Mouse (Mus musculus) midbrain, embryonic 13.5 days (tissue): ENCODE data around the gene Ppp1ca. TPM values are rescaled to one million over a fixed set of nuclear protein-coding genes. Genes with fewer than 3 reads are reported as not detected.

Experiments used
- ATAC-seq: fragments of 200-750 bp; cut with Nextera tagmentation; 2 replicates; pipeline ENCODE4 v1.8.0; 2017; ENCODE audit warnings: mild to moderate bottlenecking, moderate TSS enrichment, moderate library complexity
- H3K27ac ChIP-seq: fragments of 300-500 bp; sonication (generic); 2 replicates; pipeline ENCODE4 v1.5.1; 2015; ENCODE audit warnings: inconsistent platforms, mild to moderate bottlenecking, moderate library complexity
- H3K27me3 ChIP-seq: fragments of 300-500 bp; sonication (generic); 2 replicates; pipeline ENCODE4 v1.6.1; 2015; ENCODE audit warnings: mild to moderate bottlenecking, inconsistent platforms
- H3K36me3 ChIP-seq: fragments of 300-500 bp; sonication (generic); 2 replicates; pipeline ENCODE4 v1.6.1; 2015; ENCODE audit warnings: mild to moderate bottlenecking, inconsistent platforms
- H3K4me1 ChIP-seq: fragments of 300-500 bp; sonication (generic); replicated peaks from 2 replicates; pipeline ENCODE4 v1.6.1; 2015; ENCODE audit warnings: inconsistent platforms
- H3K4me2 ChIP-seq: fragments of 300-500 bp; sonication (generic); replicated peaks from 2 replicates; pipeline ENCODE4 v1.6.1; 2015; ENCODE audit warnings: moderate library complexity, mild to moderate bottlenecking, inconsistent platforms
- H3K4me3 ChIP-seq: fragments of 300-500 bp; sonication (generic); replicated peaks from 2 replicates; pipeline ENCODE4 v1.5.1; 2015; ENCODE audit warnings: mild to moderate bottlenecking, inconsistent platforms
- H3K9ac ChIP-seq: fragments of 300-500 bp; sonication (generic); replicated peaks from 2 replicates; pipeline ENCODE4 v1.6.1; 2015; ENCODE audit warnings: mild to moderate bottlenecking, inconsistent platforms
- H3K9me3 ChIP-seq: fragments of 300-500 bp; sonication (generic); 2 replicates; pipeline ENCODE4 v1.6.1; 2016; ENCODE audit warnings: mild to moderate bottlenecking, inconsistent platforms
- WGBS: fragments of 180-500 bp; shearing (Covaris S2); methylation state at CpG from one replicate; pipeline ENCODE4 v1.1.7; 2015; 5-methylcytosine and 5-hydroxymethylcytosine counted together
- polyA plus RNA-seq: library from polyadenylated mRNA; unstranded; fragments of >200 nt; fragmentation: Nextera tagmentation; extraction: Ambion mirVana; gene quantifications from 2 replicates; pipeline ENCODE4 v1.2.1, GENCODE M21; 2015

Gene Ppp1ca
- polyA plus RNA-seq, 1 experiment from 2014 or later = 651 TPM

- no peak overlapping the region for H3K9ac ChIP-seq
- WGBS = 92% methylated on average over 8 of the region's 8 CpGs
- H3K4me3 ChIP-seq = no peak overlapping the region
- H3K36me3 ChIP-seq = peaks cover 50% of the 10 kb centered on the region
- no peak overlapping the region for H3K27ac ChIP-seq
- H3K4me2 ChIP-seq = 0 out of 2 replicates have a peak overlapping the region, but pooled peaks have one; percentile 98
- H3K9me3 ChIP-seq = no peaks in the 10 kb centered on the region
- no peaks in the 10 kb centered on the region for H3K27me3 ChIP-seq
- peaks cover 20% of the 10 kb centered on the region for H3K4me1 ChIP-seq
- no peak for ATAC-seq
Measured at GRCm38 (mm10) chr19:4194021-4194724, 2.3 kb downstream of the Ppp1ca start.

GRCm38 (mm10) chr19:4194776-4195650, 3.1 kb downstream of the Ppp1ca start:
- Histone ChIP-seq H3K9ac (peak overlapping the region; percentile 10; the same call in 1 of the 2 replicates), H3K4me1 (peaks cover 22% of the 10 kb centered on the region), H3K36me3 (peaks cover 53% of the 10 kb centered on the region), H3K4me3 (no peak overlapping the region), H3K4me2 (no peak overlapping the region), H3K27ac (no peak overlapping the region), H3K27me3 (no peaks in the 10 kb centered on the region), H3K9me3 (no peaks in the 10 kb centered on the region)
- no peak for ATAC-seq
- 86% methylated on average over 12 of the region's 12 CpGs for WGBS

GRCm38 (mm10) chr19:4196048-4196447, 4.2 kb downstream of the Ppp1ca start:
- no peaks in the 10 kb centered on the region for H3K27me3 ChIP-seq
- H3K36me3 ChIP-seq = peaks cover 53% of the 10 kb centered on the region
- no peak overlapping the region for H3K4me2 ChIP-seq
- H3K4me1 ChIP-seq = peaks cover 32% of the 10 kb centered on the region
- ATAC-seq = no peak
- no peak overlapping the region for H3K4me3 ChIP-seq
- WGBS = 69% methylated on average over 2 of the region's 2 CpGs
- no peak overlapping the region; the same call in 1 of the 2 replicates for H3K9ac ChIP-seq
- H3K27ac ChIP-seq = no peak overlapping the region
- H3K9me3 ChIP-seq = no peaks in the 10 kb centered on the region

GRCm38 (mm10) chr19:4196548-4196947, 4.7 kb downstream of the Ppp1ca start:
- Histone ChIP-seq H3K9me3 (no peaks in the 10 kb centered on the region), H3K36me3 (peaks cover 53% of the 10 kb centered on the region), H3K9ac (no peak overlapping the region), H3K4me3 (no peak overlapping the region), H3K4me1 (peaks cover 34% of the 10 kb centered on the region), H3K27me3 (no peaks in the 10 kb centered on the region), H3K4me2 (no peak overlapping the region), H3K27ac (no peak overlapping the region)
- 67% methylated on average over 5 of the region's 5 CpGs for WGBS
- no peak for ATAC-seq

GRCm38 (mm10) chr19:4197180-4197579, 5.3 kb downstream of the Ppp1ca start:
- H3K27me3 ChIP-seq = no peaks in the 10 kb centered on the region
- no peaks in the 10 kb centered on the region for H3K9me3 ChIP-seq
- H3K36me3 ChIP-seq = peaks cover 53% of the 10 kb centered on the region
- H3K4me2 ChIP-seq = no peak overlapping the region
- H3K4me1 ChIP-seq = peaks cover 39% of the 10 kb centered on the region
- no peak overlapping the region for H3K4me3 ChIP-seq
- no peak overlapping the region for H3K27ac ChIP-seq
- WGBS = 75% methylated on average over 3 of the region's 3 CpGs
- H3K9ac ChIP-seq = no peak overlapping the region
- no peak for ATAC-seq

- H3K4me3 ChIP-seq = peak within 1 kb of the TSS; percentile 62
- under 1% methylated on average over 34 of the region's 34 CpGs for WGBS
- H3K9me3 ChIP-seq = no peaks in the 10 kb centered on the region
- peaks cover 21% of the 10 kb centered on the region for H3K36me3 ChIP-seq
- H3K27me3 ChIP-seq = peaks cover 26% of the 10 kb centered on the region
- H3K4me2 ChIP-seq = peak within 1 kb of the TSS; percentile 90
- ATAC-seq = peak; percentile 87
- H3K27ac ChIP-seq = peak within 1 kb of the TSS; percentile 28; the same call in 1 of the 2 replicates
- H3K4me1 ChIP-seq = peaks cover 23% of the 10 kb centered on the region
- peak within 1 kb of the TSS; percentile 76 for H3K9ac ChIP-seq
Measured at GRCm38 (mm10) chr19:4201291-4201909, 9.5 kb downstream of the Ppp1ca start, which contains the start of gene Rad9a. Rad9a (minus strand) TSS chr19:4201662.

- Histone ChIP-seq H3K9me3 (no peaks in the 10 kb centered on the region), H3K4me1 (peaks cover 23% of the 10 kb centered on the region), H3K36me3 (peaks cover 14% of the 10 kb centered on the region), H3K27me3 (peaks cover 28% of the 10 kb centered on the region), H3K4me3 (peak overlapping the region; percentile 62), H3K9ac (peak overlapping the region; percentile 59), H3K27ac (no peak overlapping the region), H3K4me2 (peak overlapping the region; percentile 90)
- ATAC-seq = peak; percentile 37; the same call in 1 of the 2 replicates
- WGBS = 31% methylated on average over 7 of the region's 7 CpGs
Measured at GRCm38 (mm10) chr19:4202149-4202548, 10.3 kb downstream of the Ppp1ca start.

- WGBS = 74% methylated on average over 3 of the region's 3 CpGs
- H3K27me3 ChIP-seq = peaks cover 28% of the 10 kb centered on the region
Measured at GRCm38 (mm10) chr19:4203148-4203547, 11.3 kb downstream of the Ppp1ca start.

GRCm38 (mm10) chr19:4203604-4204326, 11.9 kb downstream of the Ppp1ca start:
- Histone ChIP-seq H3K4me3 (no peak overlapping the region), H3K9me3 (no peaks in the 10 kb centered on the region), H3K27me3 (peaks cover 28% of the 10 kb centered on the region), H3K27ac (no peak overlapping the region), H3K4me2 (no peak overlapping the region), H3K36me3 (peaks cover 6% of the 10 kb centered on the region; the same call in 1 of the 2 replicates), H3K9ac (no peak overlapping the region), H3K4me1 (peaks cover 23% of the 10 kb centered on the region)
- WGBS = 62% methylated on average over 13 of the region's 13 CpGs
- ATAC-seq = no peak

More at GRCm38 (mm10) chr19:4203148-4203547, 11.3 kb downstream of the Ppp1ca start:
- H3K9me3 ChIP-seq = no peaks in the 10 kb centered on the region
- ATAC-seq = no peak
- no peak overlapping the region for H3K9ac ChIP-seq
- peaks cover 23% of the 10 kb centered on the region for H3K4me1 ChIP-seq
- H3K36me3 ChIP-seq = peaks cover 6% of the 10 kb centered on the region; the same call in 1 of the 2 replicates
- no peak overlapping the region for H3K27ac ChIP-seq
- H3K4me2 ChIP-seq = no peak overlapping the region
- H3K4me3 ChIP-seq = no peak overlapping the region

- H3K9me3 ChIP-seq = no peaks in the 10 kb centered on the region
- no peak overlapping the region for H3K4me3 ChIP-seq
- peaks cover 28% of the 10 kb centered on the region for H3K27me3 ChIP-seq
- peaks cover 22% of the 10 kb centered on the region for H3K4me1 ChIP-seq
- ATAC-seq = no peak
- H3K27ac ChIP-seq = no peak overlapping the region
- no peak overlapping the region for H3K9ac ChIP-seq
- no peak overlapping the region for H3K4me2 ChIP-seq
- WGBS = 68% methylated on average over 4 of the region's 4 CpGs
- H3K36me3 ChIP-seq = no peaks in the 10 kb centered on the region
Measured at GRCm38 (mm10) chr19:4204889-4205288, 13.0 kb downstream of the Ppp1ca start.

- peak; percentile 29; the same call in 1 of the 2 replicates for ATAC-seq
- H3K4me3 ChIP-seq = no peak overlapping the region
- H3K27me3 ChIP-seq = peaks cover 40% of the 10 kb centered on the region
- 2% methylated on average over 2 of the region's 2 CpGs for WGBS
- H3K36me3 ChIP-seq = no peaks in the 10 kb centered on the region
- no peak overlapping the region for H3K4me2 ChIP-seq
- H3K27ac ChIP-seq = no peak overlapping the region
- no peaks in the 10 kb centered on the region for H3K9me3 ChIP-seq
- H3K9ac ChIP-seq = no peak overlapping the region
- H3K4me1 ChIP-seq = peaks cover 6% of the 10 kb centered on the region
Measured at GRCm38 (mm10) chr19:4206971-4207370, 15.1 kb downstream of the Ppp1ca start.
